Mouse (Mus musculus): ENCODE results near the gene Cfap52.

GRCm38 (mm10) chr11:67925000-67925399, 40.5 kb downstream of the Cfap52 start:
- no peak for TF ChIP-seq CTCF (IDR thresholded peaks at IDR 0.05; ENCODE audit: borderline replicate concordance, insufficient read depth, low read depth, low read length)
- TF ChIP-seq POLR2A (IDR thresholded peaks at IDR 0.05; ENCODE audit: borderline replicate concordance, insufficient read depth, low read length) = no peak

All from cerebellum, adult 2 months (tissue).